Mouse (Mus musculus): ENCODE data around the gene Kiz. TPM values are rescaled to one million over a fixed set of nuclear protein-coding genes. Genes with fewer than 3 reads are reported as not detected.

Kiz gene
- total RNA-seq, 2 experiments from 2014 or later = 8.3 to 19.1 TPM

DNA sequence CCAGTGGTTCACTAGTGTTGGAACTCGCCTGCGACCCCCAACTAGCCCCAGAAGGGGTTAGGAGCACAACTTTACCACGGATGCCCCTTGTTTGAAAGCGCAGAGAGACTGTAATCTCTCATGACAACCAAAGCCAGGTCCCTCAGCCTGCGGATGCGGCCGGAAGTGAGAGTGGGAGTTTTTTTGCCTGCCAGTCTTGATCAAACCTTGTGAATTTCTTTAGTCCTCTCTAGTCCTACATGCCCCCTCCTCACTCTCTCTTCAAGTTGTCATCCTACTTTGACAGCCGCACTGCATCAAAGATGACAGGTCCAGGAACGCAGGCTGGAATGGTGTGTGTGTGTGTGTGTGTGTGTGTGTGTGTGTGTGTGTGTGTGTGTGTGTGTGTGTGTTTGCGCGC lies 456 bp downstream of the Kiz start:
- peak; percentile 44 for ATAC-seq (replicated peaks; ENCODE audit: low FRiP score, poor library complexity, severe bottlenecking)

DNA sequence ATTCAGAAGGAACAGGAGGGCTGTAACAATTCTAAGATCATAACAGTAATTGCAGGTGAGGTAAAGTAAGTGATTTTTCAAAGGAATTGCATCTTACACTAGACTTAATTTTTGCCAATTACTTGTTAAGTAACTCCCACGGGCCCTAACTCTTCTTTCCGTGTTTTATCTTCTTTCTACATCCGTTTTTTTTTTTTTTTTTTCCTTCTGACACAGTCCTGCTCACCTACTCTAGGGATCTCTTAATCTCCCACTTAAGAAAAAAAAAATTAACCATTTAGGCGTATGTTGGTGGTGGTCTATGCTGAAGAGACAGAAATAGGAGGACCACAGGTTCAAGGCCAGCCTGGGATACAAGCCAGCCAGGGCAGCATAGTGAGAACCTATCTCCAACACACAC lies 1.2 kb downstream of the Kiz start:
- ATAC-seq (replicated peaks; ENCODE audit: low FRiP score, poor library complexity, severe bottlenecking) = no peak

DNA sequence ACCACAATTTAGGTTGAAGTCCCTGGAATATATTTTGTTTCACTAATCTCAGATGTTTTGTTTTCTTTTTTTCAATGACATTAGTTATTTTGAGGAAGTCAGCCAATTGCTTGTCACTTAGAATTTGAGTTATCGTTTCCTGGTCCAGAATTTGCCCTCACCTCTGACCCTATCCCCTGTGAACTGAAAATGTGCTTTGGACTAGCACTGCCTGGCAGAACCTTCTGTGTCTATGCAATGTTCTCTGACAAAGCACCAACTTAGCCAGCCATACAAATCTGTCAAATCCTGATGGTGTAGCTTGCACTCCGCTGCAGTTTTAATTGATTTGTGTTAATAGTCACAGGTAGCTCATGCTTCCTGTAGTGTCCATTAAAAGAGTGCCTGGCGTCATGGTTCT lies 10.1 kb downstream of the Kiz start:
- ATAC-seq (replicated peaks; ENCODE audit: low FRiP score, poor library complexity, severe bottlenecking) = no peak

DNA sequence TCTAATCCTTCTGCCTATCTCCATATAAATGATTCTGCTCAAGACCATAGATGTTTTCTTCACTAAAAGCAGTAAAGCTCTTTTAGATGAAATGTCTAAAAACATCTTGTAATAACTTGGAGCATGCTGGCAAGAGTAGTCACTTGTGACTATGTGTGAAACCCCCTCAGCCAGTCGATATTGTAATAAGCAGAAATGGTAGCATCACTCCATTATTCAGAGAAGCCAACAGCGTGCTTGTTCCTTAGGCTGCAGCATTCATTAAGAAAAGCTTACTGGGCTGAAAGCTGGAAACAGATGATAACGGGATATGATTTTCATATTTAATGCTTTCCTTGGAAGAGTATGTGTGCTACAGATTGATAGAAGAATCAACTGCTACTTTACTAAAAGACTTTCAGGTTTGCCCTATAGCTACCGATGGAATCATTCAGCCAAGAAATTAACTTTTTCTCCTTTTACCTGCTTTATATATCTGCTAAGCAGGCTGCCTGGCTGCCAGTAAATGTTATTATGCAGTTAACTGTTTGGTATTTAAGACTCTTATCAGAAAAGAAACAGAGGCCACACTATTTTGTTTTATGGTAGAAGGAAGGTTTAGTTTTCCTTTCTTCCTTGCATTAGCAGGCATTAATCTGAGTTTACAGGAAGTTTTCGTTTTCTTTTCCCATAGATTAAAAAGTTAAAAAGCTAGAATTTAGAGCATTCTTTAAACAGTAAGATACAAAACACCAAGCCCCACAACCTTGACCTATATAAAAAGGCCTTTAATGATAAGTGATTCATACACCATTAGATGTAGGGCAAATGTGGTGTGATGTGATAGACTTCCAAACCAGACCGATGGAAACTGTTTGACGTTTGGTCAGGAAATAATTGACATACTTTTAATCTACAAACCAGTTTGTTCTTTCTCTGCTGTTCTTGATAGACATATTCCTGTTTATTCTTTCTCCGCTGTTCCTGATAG lies 15.9 kb downstream of the Kiz start:
- ATAC-seq (replicated peaks; ENCODE audit: low FRiP score, poor library complexity, severe bottlenecking) = no peak

DNA sequence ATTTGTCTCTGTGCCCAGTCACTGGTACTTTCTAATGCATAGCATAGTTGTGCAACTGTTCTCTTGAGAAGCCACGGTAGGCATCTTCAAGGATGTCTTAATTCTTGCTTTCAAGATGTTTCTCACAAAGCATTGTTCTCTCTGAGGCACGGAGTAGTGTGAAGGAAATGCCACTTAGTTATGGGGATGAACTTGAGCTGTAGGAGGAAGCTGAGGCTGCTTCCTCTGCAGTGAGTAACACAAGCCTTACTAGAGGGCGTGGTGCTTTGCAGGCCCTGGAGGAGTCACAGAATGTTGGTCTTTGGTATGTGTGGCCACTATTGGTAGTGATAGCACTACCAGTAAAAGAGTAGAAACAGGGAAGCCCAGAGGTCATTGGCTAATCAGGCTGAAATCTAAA lies 17.0 kb downstream of the Kiz start:
- ATAC-seq (replicated peaks; ENCODE audit: low FRiP score, poor library complexity, severe bottlenecking) = no peak

DNA sequence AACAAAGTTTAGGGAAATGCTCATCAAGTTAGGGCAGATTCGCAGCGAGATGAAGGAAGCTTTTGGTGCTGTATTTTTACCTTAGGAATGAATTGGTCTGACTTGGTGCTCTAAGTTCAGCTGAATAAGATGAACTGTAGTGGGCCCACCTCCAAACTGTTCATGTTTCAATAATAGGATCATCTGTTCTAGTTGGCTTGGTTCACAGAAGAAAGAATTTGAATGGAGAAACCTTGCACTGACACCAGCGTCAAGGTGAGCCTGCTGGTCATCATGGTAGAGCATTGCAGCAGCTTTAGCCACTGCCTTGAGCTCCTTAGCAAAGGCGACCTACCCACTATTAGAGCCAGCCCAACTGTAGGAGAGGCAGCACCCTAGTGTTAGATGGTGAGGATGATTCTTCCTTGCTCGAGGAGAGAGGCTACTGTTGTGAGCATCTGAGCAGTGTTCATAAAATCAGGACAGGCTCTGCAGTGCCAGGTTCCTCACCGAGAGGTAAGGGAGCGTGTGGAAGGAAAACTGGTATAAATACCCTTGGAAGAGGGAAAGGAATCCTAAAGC lies 18.3 kb downstream of the Kiz start:
- no peak for ATAC-seq (replicated peaks; ENCODE audit: low FRiP score, poor library complexity, severe bottlenecking)

DNA sequence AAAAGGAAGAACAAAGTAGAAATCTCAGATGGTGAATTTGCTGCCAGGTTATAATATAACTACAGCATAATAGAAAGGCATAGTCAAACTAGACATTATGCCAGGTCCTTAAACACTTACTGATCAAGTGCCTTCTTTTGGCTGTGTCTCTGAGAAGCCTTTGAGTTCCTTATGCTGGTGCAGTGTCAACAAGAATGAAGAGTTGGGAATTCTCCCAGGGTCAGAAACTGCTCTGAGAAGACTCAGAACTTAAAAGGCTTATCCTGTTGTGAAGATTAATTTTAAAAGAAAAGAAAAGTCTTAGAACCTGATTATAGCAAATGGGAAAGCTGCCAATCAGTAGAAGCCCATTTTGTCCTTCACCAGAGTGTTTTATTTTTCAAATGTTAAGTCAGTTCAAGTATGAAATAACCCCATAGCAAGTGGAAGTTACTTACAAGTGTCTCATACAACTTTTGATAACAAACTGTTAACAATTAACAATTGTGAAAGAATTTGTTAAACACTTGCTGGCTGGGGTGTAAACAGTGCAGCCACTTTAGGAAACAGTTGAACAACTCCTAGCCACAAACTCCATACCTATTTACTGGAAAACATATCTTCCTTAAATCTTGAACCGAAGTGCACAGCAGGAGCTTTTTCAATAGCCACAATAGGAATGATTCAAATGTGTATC lies 21.9 kb downstream of the Kiz start:
- no peak for ATAC-seq (replicated peaks; ENCODE audit: low FRiP score, poor library complexity, severe bottlenecking)

DNA sequence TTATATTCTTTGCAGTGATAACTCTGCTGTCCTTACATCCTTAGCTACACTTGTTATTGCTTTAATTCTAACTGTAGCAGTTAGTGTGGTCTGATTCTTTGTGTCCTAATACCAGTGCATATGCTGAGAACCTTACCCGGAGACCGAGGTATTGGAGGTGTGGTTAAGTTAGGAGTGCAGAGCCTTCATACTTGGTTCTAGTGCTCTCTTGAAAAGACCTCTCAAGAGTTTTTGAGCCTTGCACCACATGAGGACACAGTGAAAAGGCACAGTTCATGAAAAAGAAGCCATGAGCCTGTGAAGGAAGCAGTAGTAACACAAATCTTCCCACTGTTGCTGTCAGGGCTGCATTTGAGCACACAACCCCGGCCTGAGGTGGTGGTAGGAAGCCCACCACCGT lies 26.0 kb downstream of the Kiz start:
- no peak for ATAC-seq (replicated peaks; ENCODE audit: low FRiP score, poor library complexity, severe bottlenecking)

DNA sequence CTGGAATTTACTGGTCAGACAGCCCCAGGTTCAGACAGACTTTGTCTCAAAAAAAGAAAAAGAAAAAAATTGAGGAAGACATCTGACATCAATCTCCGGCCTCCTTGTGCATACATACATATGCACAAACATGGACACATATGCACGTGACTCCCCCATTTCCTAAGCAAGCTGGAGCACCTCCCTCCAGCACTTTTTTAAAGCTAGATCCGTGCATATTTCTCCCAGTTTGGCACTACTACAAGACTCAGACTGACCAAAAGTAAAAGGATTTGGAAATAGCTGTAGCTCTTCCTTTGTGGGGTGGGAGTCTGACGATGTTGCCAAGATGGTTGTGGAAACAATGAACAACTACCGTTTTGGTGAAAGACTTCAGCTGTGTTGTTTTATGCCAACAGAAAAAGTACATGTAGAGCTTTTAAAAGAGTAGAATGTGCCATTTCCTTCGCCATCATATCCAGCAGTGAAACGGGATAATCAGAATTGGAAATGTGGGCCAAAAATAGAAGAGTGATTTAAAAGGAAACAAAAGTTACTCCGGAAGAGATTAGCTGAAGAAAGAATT lies 28.7 kb downstream of the Kiz start:
- no peak for ATAC-seq (replicated peaks; ENCODE audit: low FRiP score, poor library complexity, severe bottlenecking)

DNA sequence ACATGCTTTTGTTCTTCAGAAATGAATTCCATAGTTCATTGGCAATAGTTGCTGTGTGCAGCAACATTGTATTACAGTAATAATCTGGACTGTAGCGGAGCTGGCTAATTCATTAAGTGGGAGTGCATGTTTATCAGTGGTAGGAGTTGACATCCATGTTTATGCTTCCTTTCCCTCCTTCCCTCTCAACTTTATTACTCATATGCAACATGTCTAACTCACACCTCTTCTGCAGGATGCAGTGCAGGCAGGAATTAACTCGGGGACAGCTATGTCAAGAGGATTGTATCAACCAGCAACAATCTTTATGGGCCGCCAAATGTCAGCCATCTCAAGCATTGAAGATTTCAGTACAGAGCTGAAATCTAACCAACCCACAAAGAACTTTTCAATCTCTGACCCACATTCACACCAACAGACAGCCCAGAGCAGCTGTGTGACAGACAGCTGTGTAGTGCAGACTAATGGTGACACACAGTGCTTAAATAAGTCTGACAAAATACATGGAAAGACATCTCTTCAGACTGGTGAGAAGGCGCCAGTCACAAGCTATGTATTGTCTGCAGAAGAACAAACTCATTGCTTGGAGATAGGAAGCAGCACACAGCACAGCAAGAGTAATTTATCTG lies 33.2 kb downstream of the Kiz start:
- ATAC-seq (replicated peaks; ENCODE audit: low FRiP score, poor library complexity, severe bottlenecking) = no peak

DNA sequence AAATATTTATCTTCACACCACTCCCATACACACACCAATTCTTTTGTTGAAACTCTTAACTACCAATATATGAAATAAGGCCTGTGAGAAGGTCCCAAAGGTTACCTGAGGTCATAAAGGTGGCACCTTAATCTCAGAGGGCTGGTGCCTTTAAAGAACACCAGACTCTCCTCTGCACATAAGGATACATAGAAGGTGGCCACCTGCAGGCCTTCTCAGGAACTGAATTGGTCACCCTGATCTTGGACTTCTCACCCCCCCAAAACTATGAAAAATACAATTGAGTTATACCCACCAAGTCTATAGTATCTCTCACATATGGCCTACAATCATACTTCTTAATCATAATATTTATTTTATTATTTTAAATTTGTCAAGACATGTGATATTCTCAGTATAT lies 43.3 kb downstream of the Kiz start:
- 0 out of 2 replicates have a peak, but pooled peaks have one; percentile 57 for ATAC-seq (replicated peaks; ENCODE audit: low FRiP score, poor library complexity, severe bottlenecking)

DNA sequence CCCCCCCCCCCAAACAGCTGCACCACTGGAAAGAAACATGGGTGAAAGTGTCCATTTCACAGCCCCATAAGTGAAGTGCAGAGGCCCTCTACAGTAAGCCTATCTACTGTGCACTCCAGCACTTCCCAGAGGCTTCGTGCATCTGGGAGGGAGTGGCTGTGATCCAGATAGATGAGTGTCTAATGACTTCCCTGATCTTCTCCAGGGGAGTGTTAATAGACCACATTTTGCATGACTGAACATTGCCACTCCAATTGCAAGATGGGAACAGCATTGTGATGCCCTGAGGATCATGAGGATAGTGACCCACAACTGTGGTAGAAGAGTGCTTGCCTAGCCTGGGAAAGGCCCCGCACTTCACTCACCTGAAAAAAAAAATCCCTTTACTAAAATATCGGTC lies 60.4 kb downstream of the Kiz start:
- ATAC-seq (replicated peaks; ENCODE audit: low FRiP score, poor library complexity, severe bottlenecking) = no peak

DNA sequence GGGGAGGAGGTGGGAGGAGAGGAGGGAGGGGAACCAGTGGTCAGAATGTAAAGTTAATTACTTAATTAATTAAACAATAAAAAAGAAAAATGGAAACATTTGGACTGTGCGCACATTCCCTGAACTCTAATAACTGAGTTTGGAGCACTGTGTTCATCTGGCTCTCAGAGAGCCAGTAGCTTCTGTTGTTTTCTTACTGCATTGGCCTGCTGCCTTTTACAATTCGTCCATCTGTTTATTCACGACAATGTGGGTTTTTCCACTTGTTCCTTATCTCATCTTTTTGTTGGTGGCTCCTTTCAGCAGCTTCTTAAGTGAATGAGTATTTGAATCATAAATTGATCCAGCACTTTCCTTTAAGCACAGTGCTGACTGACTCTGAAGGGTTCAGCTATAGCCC lies 62.1 kb downstream of the Kiz start:
- no peak for ATAC-seq (replicated peaks; ENCODE audit: low FRiP score, poor library complexity, severe bottlenecking)

DNA sequence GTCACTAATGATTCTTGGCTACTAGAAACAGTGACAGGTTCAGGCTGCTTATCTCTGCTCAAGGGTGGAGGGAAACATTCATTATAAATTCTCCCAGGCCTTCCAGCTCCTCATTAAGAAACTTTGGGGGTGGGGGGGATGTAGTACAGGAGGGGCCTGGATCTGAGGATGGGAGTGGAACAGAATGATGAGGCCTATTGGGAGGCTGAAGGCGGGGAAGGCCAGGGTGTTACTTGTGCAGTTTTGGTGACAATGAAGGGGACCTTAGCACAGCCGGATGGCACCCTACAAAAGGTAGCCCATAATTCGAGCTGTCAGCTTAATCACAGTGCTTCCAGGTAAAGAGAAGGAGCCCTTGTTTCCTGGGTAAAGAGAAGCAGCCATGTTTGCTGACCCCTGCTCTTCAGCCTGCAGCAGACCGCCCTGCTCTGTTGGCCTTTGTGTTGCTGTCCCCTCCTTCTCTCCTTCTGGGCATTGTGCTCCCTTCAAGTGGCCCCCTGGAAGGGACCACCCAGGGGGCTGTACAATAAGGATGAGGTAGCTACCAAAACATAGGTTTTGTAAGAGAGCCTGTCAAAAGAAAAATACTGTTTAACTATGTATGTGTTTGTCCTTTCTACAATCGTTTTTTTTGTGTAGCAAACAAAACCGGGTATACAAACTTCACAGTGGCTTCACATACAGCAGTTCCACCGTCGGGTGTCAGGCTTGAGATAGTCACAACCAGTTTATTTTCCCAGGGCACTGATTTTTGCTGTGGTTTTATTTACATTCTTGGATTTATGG lies 64.9 kb downstream of the Kiz start:
- ATAC-seq (replicated peaks; ENCODE audit: low FRiP score, poor library complexity, severe bottlenecking) = no peak

DNA sequence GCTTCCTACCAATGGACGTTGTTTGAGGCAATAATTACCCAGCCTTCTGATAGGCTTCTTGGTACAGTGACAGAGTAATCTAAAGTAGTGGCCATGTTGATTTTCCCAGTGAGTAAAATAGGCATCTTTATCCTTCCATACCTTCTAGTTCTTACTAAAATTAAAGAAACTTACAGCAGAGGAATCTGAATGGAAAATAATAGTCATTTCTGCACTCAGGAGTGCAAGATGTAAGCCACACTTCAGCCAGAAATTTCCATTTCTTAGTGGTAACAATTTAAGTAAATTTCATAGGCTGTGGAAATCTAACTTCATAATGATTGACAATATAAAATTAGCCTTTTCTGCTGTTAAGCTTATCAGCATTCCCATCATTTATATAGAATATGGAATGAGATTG lies 69.6 kb downstream of the Kiz start:
- no peak for ATAC-seq (replicated peaks; ENCODE audit: low FRiP score, poor library complexity, severe bottlenecking)

DNA sequence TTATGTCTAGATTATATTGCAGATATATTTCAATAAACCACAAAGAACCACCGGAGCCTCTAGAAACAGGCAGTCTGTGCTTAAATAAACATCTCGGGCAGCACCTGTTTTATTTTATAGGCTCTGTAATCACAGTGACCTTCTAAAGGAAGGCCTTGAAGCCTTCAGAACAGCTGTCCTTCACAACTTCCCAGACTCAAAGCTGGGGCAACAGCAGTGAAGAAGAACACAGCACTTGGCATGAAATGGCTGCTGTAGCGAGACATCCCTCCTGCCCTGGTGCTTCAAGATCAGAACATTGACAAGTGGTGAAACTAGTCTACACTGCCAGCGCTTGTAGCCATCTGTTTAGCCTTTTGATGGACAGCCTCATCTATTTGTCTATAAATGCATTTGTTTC lies 70.2 kb downstream of the Kiz start:
- no peak for ATAC-seq (replicated peaks; ENCODE audit: low FRiP score, poor library complexity, severe bottlenecking)

DNA sequence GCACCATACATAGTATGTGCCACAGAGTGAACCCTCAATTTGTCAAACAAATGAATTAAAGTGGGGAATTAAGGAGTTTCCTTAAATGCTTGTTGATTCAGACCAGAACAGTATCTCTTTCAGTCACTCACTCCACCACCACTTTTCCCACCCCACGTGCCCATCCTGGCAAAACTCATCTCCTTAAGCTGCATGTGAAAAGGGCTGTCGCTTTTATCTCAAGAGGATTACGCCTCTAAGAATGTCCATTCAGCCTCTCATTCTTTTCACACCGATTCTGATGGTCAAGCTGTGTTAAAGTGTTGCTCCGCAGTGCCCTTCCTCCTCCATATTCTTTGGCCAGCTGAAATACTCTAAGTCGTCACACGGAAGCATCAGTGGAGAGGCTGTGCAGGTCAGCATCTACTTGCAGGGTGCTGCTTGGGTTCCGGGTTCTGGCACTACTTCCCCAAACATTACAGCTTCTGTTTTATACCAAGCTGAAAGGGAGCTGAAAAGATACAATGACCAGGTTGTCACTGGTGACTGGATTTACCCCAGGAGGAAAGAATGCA lies 92.6 kb downstream of the Kiz start:
- ATAC-seq (replicated peaks; ENCODE audit: low FRiP score, poor library complexity, severe bottlenecking) = no peak

DNA sequence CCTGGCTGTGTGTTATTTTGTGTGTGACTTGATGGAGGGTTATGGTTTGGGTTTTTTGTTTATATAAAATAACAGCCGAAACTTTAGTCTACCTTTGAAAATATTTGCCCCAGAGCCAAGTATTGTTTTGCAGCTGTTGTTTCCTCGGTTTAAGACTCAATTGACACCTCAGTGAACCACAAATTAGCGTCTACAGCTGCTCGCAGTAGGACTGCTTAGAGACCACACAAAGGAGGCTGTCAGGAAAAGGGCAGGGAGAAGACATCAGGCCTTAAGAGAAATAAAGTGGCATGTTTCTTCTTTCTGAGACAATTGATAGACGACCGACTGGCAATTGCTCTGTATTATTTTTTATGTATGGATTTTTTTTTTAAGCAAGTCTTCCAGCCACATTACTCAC lies 100.7 kb downstream of the Kiz start:
- no peak for ATAC-seq (replicated peaks; ENCODE audit: low FRiP score, poor library complexity, severe bottlenecking)

DNA sequence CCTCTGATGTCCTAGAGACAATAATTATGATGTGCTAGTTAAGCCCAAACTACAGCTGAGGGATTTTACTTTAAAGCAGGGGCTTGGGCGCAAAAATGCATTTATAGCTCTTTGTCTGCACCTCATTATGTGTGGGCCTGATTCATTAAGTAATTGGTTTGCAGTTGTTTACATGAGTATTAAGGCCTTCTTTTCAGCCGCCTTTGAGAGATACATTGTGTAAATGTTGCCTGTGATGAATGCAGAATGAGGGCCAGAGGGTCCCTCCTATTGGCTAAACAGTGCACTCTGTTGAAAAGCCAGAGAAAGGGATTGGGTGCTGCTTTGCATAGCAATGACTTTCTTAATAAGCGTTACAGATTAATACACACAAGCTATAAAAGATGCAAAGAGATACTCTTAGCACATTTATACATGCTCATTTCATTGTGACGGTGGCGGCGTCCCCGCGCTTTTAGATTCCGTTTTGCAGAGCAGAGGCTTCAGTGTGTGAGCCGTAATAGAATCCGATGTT lies 102.8 kb downstream of the Kiz start:
- ATAC-seq (replicated peaks; ENCODE audit: low FRiP score, poor library complexity, severe bottlenecking) = no peak

Data from erythroblast, adult 5-6 weeks (primary cell).